Mouse (Mus musculus): Measurements from ENCODE around the gene Gm11214. TPM values are rescaled to one million over a fixed set of nuclear protein-coding genes. Genes with fewer than 3 reads are reported as not detected.

The Gm11214 gene
- not detected in 2 replicates for polyA plus RNA-seq (2012; rRNA removed)

GRCm38 (mm10) chr4:63663279-63663678 lies at the start of gene Gm11214:
Gm11214 (minus strand) TSS chr4:63663379.

GRCm38 (mm10) chr4:63622378-63622835 lies 40.8 kb downstream of the Gm11214 start, which contains the start of gene Tex48:
Tex48 (minus strand) TSS chr4:63622428.

Other genes starting within 250 kb of the Gm11214 start
- gene Whrn, start 167.4 kb downstream of the Gm11214 start, polyA plus RNA-seq (2012; rRNA removed) = 31.0 and 34.3 TPM in 2 replicates
- 177 and 200 TPM in 2 replicates for gene Atp6v1g1, start 118.6 kb downstream of the Gm11214 start, polyA plus RNA-seq (2012; rRNA removed)
- 5.1 and 5.7 TPM in 2 replicates for gene Tmem268, start 104.6 kb downstream of the Gm11214 start, polyA plus RNA-seq (2012; rRNA removed)
- gene Gm11213, start 58.1 kb downstream of the Gm11214 start, polyA plus RNA-seq (2012; rRNA removed) = not detected in 2 replicates
- not detected in 2 replicates for gene Tex48, start 41.0 kb downstream of the Gm11214 start, polyA plus RNA-seq (2012; rRNA removed)
- 0.01 and 0.06 TPM in 2 replicates for gene Tnfsf15, start 81.7 kb upstream of the Gm11214 start, polyA plus RNA-seq (2012; rRNA removed)
- gene Tnfsf8, start 198.0 kb upstream of the Gm11214 start, polyA plus RNA-seq (2012; rRNA removed) = not detected in 2 replicates

Measured in central nervous system, embryonic 11.5 days (tissue).